Mouse (Mus musculus) embryonic facial prominence, embryonic 15.5 days (tissue): Measurements from ENCODE around the gene Slc43a3. TPM values are rescaled to one million over a fixed set of nuclear protein-coding genes. Genes with fewer than 3 reads are reported as not detected.

Source experiments
- ATAC-seq: fragments of 200-750 bp; cut with Nextera tagmentation; 2 replicates; pipeline ENCODE4 v1.8.0; 2017; ENCODE audit warnings: low read depth, moderate TSS enrichment; ENCODE audit not compliant: insufficient number of reproducible peaks, low FRiP score, low TSS enrichment
- H3K27ac ChIP-seq: fragments of 300-500 bp; sonication (generic); replicated peaks from 2 replicates; pipeline ENCODE4 v1.5.1; 2015; ENCODE audit warnings: mild to moderate bottlenecking, inconsistent platforms
- H3K27me3 ChIP-seq: fragments of 300-500 bp; sonication (generic); 2 replicates; pipeline ENCODE4 v1.6.1; 2015; ENCODE audit warnings: inconsistent platforms
- H3K36me3 ChIP-seq: fragments of 300-500 bp; sonication (generic); 2 replicates; pipeline ENCODE4 v1.6.1; 2015; ENCODE audit warnings: mild to moderate bottlenecking, inconsistent platforms
- H3K4me1 ChIP-seq: fragments of 300-500 bp; sonication (generic); 2 replicates; pipeline ENCODE4 v1.6.1; 2015; ENCODE audit warnings: inconsistent platforms
- H3K4me2 ChIP-seq: fragments of 300-500 bp; sonication (generic); replicated peaks from 2 replicates; pipeline ENCODE4 v1.6.1; 2015; ENCODE audit warnings: mild to moderate bottlenecking, inconsistent platforms
- H3K4me3 ChIP-seq: fragments of 300-500 bp; sonication (generic); replicated peaks from 2 replicates; pipeline ENCODE4 v1.5.1; 2015; ENCODE audit warnings: mild to moderate bottlenecking, inconsistent platforms
- H3K9ac ChIP-seq: fragments of 300-500 bp; sonication (generic); 2 replicates; pipeline ENCODE4 v1.6.1; 2015; ENCODE audit warnings: inconsistent platforms
- H3K9me3 ChIP-seq: fragments of 300-500 bp; sonication (generic); replicated peaks from 2 replicates; pipeline ENCODE4 v1.6.1; 2016; ENCODE audit warnings: inconsistent platforms
- WGBS: fragments of 180-500 bp; shearing (Covaris S2); methylation state at CpG from one replicate; pipeline ENCODE4 v1.1.7; 2015; 5-methylcytosine and 5-hydroxymethylcytosine counted together
- polyA plus RNA-seq: library from polyadenylated mRNA; unstranded; fragments of >200 nt; fragmentation: Nextera tagmentation; extraction: Ambion mirVana; gene quantifications from 2 replicates; pipeline ENCODE4 v1.2.1, GENCODE M21; 2015

Gene Slc43a3
- polyA plus RNA-seq, 1 experiment from 2014 or later: 31.7 TPM

- Histone ChIP-seq H3K27ac (no peak overlapping the region), H3K36me3 (no peaks in the 10 kb centered on the region), H3K9me3 (no peaks in the 10 kb centered on the region), H3K27me3 (no peaks in the 10 kb centered on the region), H3K4me3 (no peak overlapping the region), H3K9ac (no peak overlapping the region), H3K4me1 (no peaks in the 10 kb centered on the region), H3K4me2 (no peak overlapping the region)
- no peak for ATAC-seq
- 75% methylated on average over 5 of the region's 5 CpGs for WGBS
Measured at GRCm38 (mm10) chr2:84913881-84914280, 22.5 kb upstream of the Slc43a3 start.

GRCm38 (mm10) chr2:84915330-84915729 is 21.0 kb upstream of the Slc43a3 start:
- Histone ChIP-seq H3K27me3 (no peaks in the 10 kb centered on the region), H3K4me2 (no peak overlapping the region), H3K4me1 (no peaks in the 10 kb centered on the region), H3K4me3 (no peak overlapping the region), H3K9me3 (no peaks in the 10 kb centered on the region), H3K36me3 (no peaks in the 10 kb centered on the region), H3K27ac (no peak overlapping the region), H3K9ac (no peak overlapping the region)
- no peak for ATAC-seq
- 47% methylated on average over 3 of the region's 3 CpGs for WGBS

GRCm38 (mm10) chr2:84916548-84917320 is 19.6 kb upstream of the Slc43a3 start:
- Histone ChIP-seq H3K4me3 (no peak overlapping the region), H3K9me3 (no peaks in the 10 kb centered on the region), H3K4me2 (no peak overlapping the region), H3K27me3 (no peaks in the 10 kb centered on the region), H3K9ac (no peak overlapping the region), H3K4me1 (no peaks in the 10 kb centered on the region), H3K27ac (no peak overlapping the region), H3K36me3 (no peaks in the 10 kb centered on the region)
- 75% methylated on average over 8 of the region's 8 CpGs for WGBS
- ATAC-seq: no peak

GRCm38 (mm10) chr2:84918188-84918587 is 18.2 kb upstream of the Slc43a3 start:
- Histone ChIP-seq H3K36me3 (no peaks in the 10 kb centered on the region), H3K4me3 (no peak overlapping the region), H3K27ac (no peak overlapping the region), H3K9ac (no peak overlapping the region), H3K27me3 (no peaks in the 10 kb centered on the region), H3K9me3 (no peaks in the 10 kb centered on the region), H3K4me2 (no peak overlapping the region), H3K4me1 (no peaks in the 10 kb centered on the region)
- no peak for ATAC-seq
- WGBS: 61% methylated on average over 3 of the region's 3 CpGs

GRCm38 (mm10) chr2:84919601-84920108 is 16.7 kb upstream of the Slc43a3 start:
- 72% methylated on average over 10 of the region's 10 CpGs for WGBS

GRCm38 (mm10) chr2:84930186-84930585 is 6.2 kb upstream of the Slc43a3 start:
- Histone ChIP-seq H3K36me3 (no peaks in the 10 kb centered on the region), H3K27ac (no peak overlapping the region), H3K27me3 (no peaks in the 10 kb centered on the region), H3K4me1 (no peaks in the 10 kb centered on the region), H3K9me3 (no peaks in the 10 kb centered on the region), H3K4me2 (no peak overlapping the region), H3K9ac (no peak overlapping the region), H3K4me3 (no peak overlapping the region)
- no peak for ATAC-seq
- WGBS: 91% methylated on average over 7 of the region's 7 CpGs

More at GRCm38 (mm10) chr2:84919601-84920108, 16.7 kb upstream of the Slc43a3 start:
- Histone ChIP-seq H3K36me3 (no peaks in the 10 kb centered on the region), H3K4me2 (no peak overlapping the region), H3K27ac (no peak overlapping the region), H3K27me3 (no peaks in the 10 kb centered on the region), H3K4me1 (no peaks in the 10 kb centered on the region), H3K4me3 (no peak overlapping the region), H3K9me3 (no peaks in the 10 kb centered on the region), H3K9ac (no peak overlapping the region)
- no peak for ATAC-seq

GRCm38 (mm10) chr2:84933992-84934648 is 2.3 kb upstream of the Slc43a3 start:
- no peak for ATAC-seq
- Histone ChIP-seq H3K27me3 (no peaks in the 10 kb centered on the region), H3K36me3 (no peaks in the 10 kb centered on the region)

GRCm38 (mm10) chr2:84934649-84935007 is 1.8 kb upstream of the Slc43a3 start:
- H3K9ac ChIP-seq: no peak overlapping the region
- peaks cover 17% of the 10 kb centered on the region for H3K4me1 ChIP-seq
- WGBS: 46% methylated on average over 4 of the region's 4 CpGs
- H3K4me3 ChIP-seq: no peak overlapping the region
- no peaks in the 10 kb centered on the region for H3K36me3 ChIP-seq
- H3K9me3 ChIP-seq: no peaks in the 10 kb centered on the region
- no peaks in the 10 kb centered on the region for H3K27me3 ChIP-seq
- H3K4me2 ChIP-seq: no peak overlapping the region
- H3K27ac ChIP-seq: no peak overlapping the region
- no peak for ATAC-seq

More at GRCm38 (mm10) chr2:84933992-84934648, 2.3 kb upstream of the Slc43a3 start:
- H3K9me3 ChIP-seq: no peaks in the 10 kb centered on the region
- peaks cover 17% of the 10 kb centered on the region for H3K4me1 ChIP-seq
- H3K27ac ChIP-seq: no peak overlapping the region
- no peak overlapping the region for H3K4me2 ChIP-seq
- no peak overlapping the region for H3K4me3 ChIP-seq
- 70% methylated on average over 8 of the region's 8 CpGs for WGBS
- no peak overlapping the region for H3K9ac ChIP-seq

GRCm38 (mm10) chr2:84935065-84935464 is 1.3 kb upstream of the Slc43a3 start:
- H3K36me3 ChIP-seq: no peaks in the 10 kb centered on the region
- WGBS: 62% methylated on average over 5 of the region's 5 CpGs
- no peaks in the 10 kb centered on the region for H3K27me3 ChIP-seq
- no peak overlapping the region for H3K9ac ChIP-seq
- H3K4me2 ChIP-seq: no peak overlapping the region
- no peaks in the 10 kb centered on the region for H3K9me3 ChIP-seq
- no peak overlapping the region for H3K27ac ChIP-seq
- no peak overlapping the region for H3K4me3 ChIP-seq
- peaks cover 17% of the 10 kb centered on the region for H3K4me1 ChIP-seq
- ATAC-seq: no peak

- Histone ChIP-seq H3K27ac (no peak overlapping the region), H3K4me3 (peak overlapping the region; percentile 52), H3K36me3 (no peaks in the 10 kb centered on the region), H3K9ac (no peak overlapping the region), H3K4me2 (peak overlapping the region; percentile 61), H3K27me3 (no peaks in the 10 kb centered on the region), H3K4me1 (peaks cover 17% of the 10 kb centered on the region), H3K9me3 (no peaks in the 10 kb centered on the region)
- ATAC-seq: no peak
- 45% methylated on average over 3 of the region's 3 CpGs for WGBS
Measured at GRCm38 (mm10) chr2:84937491-84938150, 1.2 kb downstream of the Slc43a3 start.

- H3K4me1 ChIP-seq: peaks cover 17% of the 10 kb centered on the region
- no peak for ATAC-seq
- H3K36me3 ChIP-seq: no peaks in the 10 kb centered on the region
- no peaks in the 10 kb centered on the region for H3K9me3 ChIP-seq
- no peaks in the 10 kb centered on the region for H3K27me3 ChIP-seq
- 83% methylated on average over 5 of the region's 5 CpGs for WGBS
- peak overlapping the region; percentile 52; the same call in 1 of the 2 replicates for H3K4me3 ChIP-seq
- H3K9ac ChIP-seq: no peak overlapping the region
- no peak overlapping the region for H3K27ac ChIP-seq
- peak overlapping the region; percentile 61; the same call in 1 of the 2 replicates for H3K4me2 ChIP-seq
Measured at GRCm38 (mm10) chr2:84938249-84938946, 2.0 kb downstream of the Slc43a3 start.
